Mouse (Mus musculus) bone marrow macrophage, adult 2 months (primary cell): ENCODE results near the gene Sh3tc1.

Experiments
- CTCF ChIP-seq: IDR thresholded peaks from 2 replicates; pipeline ENCODE4 v1.5.1; 2012; ENCODE audit warnings: low read depth, mild to moderate bottlenecking, low read length, moderate library complexity
- POLR2A ChIP-seq: IDR thresholded peaks from 2 replicates; pipeline ENCODE4 v1.6.1; 2012; ENCODE audit warnings: mild to moderate bottlenecking, low read depth, low read length, borderline replicate concordance

DNA sequence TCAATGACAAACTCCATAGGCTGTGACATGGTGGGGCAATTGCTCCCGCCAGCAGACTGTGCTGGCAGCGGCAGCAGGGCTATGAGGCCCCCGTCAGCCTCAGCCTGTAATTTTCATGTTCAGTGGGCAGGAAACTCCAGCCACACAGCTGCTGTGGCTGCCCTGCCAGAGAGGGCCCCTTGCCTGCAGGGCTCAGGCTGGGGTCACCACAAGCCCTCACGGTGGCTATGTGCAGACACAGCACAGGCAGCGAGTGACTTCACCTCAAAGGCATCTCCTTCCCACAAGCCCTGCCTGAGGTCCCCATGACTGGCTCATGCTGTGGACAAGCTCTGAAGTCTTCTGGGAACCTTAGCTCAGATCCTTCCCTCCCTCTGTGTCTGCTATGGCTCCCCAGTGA, 52.7 kb downstream of the Sh3tc1 start:
- TF ChIP-seq CTCF (no peak), POLR2A (no peak)
